Mouse (Mus musculus) ES-E14 (cell line): ENCODE results near the gene Trp53i11.

Experiments
- HCFC1 ChIP-seq: IDR thresholded peaks from 2 replicates; pipeline ENCODE4 v1.6.1; 2012; ENCODE audit warnings: low read length, inconsistent platforms, borderline replicate concordance; ENCODE audit not compliant: insufficient read depth
- ZC3H11A ChIP-seq: IDR thresholded peaks from 2 replicates; pipeline ENCODE4 v1.6.1; 2012; ENCODE audit warnings: low read depth, mild to moderate bottlenecking, inconsistent platforms, low read length, borderline replicate concordance

DNA sequence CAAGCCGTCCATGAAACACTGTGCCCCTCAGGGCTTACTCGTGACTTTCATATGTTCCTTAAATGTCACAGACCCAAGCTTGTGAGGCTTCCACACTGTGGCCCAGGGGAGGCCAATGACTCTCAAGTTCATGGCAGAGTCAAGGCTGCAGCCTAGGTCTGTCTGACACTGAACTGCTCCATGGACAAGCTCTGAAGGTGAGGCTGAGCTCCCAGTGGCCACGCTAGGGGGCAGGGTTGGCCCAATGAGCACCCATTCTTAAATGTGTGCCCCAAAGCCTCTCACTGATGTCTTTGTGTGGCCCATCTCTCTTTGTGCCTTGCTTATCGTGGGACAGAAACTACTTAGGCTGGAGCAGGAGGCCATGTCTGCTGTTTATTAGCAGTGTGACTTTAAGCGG lies 33.1 kb downstream of the Trp53i11 start:
- TF ChIP-seq ZC3H11A (no peak), HCFC1 (no peak)
